Mouse (Mus musculus): ENCODE results near the gene Hbb-y.
"Not testable (repeated sequence)": the region's sequence is repeated elsewhere in the genome, so short reads cannot be mapped to it uniquely, and the experiment has no call there.

Hbb-y gene

DNA sequence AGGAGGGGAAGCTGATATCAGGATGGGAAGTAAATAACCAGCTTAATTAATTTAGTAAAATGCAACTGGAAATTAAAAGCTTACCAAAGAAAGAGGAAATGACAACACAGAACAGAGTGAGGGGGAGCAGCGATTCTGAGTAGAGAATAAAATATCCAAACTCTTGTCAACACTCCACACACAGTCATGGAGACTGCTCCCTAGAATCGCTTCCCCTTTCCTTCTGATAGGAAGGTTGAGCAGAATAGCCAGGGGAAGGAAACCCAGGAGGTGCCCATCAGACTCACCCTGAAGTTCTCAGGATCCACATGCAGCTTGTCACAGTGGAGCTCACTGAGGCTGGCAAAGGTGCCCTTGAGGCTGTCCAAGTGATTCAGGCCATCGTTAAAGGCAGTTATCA lies 39.9 kb downstream of the Hbb-y start:
- DNase-seq (ENCODE audit: low spot score), result not testable (repeated sequence)

DNA sequence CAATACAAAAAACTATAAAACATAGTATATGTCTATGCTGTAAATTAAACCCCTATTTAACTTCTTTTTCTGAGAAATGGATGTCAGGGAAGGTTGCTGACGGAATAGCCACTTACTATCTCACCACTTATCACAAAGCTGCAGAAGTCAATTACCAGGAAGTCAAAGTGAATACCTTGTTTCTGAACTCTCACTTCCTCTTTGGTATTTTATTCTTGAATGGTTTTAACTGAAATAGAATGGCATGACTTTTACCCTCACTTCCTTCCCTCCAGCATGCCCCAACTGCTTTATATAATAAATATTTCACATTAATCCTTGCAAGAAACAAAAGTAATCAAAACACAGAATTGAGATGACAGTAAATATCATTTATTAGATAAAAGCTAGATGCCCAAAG lies 40.8 kb downstream of the Hbb-y start:
- no peak for DNase-seq (ENCODE audit: low spot score)

DNA sequence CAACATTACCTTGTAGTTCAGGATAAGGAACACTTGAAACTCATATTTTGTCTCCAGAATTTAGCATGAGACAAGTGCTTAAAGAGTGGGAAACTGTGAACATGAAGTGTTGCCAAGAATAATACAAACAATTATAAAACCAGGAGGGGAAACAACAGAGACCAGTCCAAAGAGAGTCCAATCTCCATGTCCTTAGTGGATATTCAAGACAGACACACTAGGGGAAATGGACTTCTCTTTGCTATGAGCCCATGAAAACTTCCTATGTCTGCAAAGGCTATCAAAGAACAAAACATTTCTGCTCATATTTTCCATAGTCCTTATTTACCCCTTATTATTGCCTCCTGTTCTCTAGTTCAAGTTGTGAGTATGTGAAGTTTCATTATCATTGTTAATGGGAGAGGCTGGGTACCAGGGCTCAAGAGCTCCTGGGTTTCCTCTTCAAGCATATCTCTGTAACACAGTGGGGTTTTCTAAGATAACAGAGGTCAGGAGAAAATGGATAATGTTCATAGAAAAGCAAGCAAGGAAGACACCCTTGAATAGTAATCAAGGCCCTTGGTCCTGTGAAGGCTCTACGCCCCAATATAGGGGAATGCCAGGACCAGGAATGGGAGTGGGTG lies 41.7 kb downstream of the Hbb-y start:
- DNase-seq (ENCODE audit: low spot score), result no peak

DNA sequence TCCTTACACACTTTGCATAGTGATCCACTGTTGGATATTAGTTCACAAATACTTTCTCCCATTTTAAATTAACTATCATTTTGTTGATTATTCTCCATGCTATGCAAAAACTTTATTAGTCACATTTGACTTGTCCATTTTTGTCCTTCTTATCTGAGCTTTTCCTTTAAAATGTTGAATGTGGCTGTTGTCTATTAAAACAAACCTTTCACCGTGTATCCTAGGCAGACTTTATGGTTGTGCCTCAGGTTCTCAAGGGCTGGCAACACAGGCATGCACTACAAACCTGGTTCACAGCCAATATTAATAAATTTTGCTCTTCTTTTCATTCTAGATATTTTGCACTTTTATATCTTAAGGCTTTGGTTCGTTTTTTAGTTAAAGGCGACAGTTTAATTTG lies 42.3 kb downstream of the Hbb-y start:
- no peak for DNase-seq (ENCODE audit: low spot score)

DNA sequence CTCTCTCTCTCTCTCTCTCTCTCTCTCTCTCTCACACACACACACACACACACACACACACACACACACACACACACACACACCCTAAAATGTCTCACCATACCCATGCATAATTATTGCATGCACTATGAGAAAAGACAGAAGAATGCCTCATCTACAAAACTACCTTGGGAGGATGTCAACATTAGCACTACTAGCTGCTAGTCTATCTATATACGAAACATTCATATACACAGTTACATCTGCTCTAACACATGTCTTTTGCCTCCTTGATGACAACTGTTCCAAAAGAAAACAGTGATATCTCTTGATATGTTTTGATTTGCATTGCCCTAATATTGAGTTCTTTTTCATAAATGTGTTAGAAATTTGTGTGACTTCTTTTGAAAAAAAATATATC lies 42.7 kb downstream of the Hbb-y start:
- DNase-seq (ENCODE audit: low spot score), result no peak

DNA sequence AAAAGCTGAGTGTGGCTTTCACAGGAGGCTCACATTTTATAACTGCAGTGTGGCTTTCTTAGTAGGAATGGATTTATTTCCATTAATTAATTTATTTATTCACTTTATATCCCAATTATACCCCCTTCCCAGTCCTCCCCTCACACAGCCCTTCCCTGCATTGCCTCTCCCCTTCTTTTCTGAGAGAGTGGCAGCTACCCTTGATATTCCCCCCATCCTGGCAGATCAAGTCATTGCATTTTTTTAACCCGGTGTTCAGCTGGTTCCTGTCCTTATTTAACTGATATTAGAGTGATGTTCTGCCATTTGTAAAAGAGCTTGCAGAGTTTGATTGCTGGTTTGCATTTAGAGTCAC lies 43.2 kb downstream of the Hbb-y start:
- no peak for DNase-seq (ENCODE audit: low spot score)

DNA sequence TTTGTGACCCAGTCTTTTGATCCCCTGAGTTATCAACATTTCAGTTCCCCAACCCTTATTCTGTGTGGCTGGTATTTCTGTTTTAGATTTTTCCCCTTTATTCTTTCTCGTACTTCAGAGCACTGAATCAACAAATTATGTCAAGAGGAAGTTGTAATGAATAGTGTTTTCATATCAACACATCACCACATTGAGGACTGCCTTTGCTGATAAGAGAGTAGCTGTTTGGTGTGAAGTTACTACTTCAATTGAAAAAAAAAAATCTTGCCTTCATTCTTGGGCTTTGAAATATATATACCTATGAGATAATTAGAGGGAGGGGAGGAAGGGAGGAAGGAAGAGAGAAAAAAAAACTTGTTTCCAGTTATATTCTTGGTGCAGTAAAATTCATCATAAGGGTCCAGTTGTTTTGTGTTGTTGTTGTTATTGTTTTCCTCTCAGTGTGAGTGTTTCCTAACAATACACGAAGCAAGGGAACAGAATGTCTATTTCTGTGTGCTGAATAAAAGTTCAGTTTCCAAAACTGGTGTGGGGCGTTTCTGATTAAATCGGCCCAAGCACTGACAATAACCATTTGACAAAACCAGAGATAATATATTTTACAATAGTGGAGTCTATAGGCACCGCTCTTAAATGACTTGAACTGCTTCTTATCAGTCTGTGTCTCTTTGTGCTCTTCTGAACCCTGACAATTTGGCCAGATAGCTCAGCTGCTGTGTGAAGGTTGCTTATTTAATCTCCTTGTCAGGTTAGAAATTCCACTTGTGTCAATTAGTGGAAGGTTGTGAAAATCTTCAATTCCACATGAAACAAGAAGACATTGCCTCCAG lies 43.8 kb downstream of the Hbb-y start:
- no peak for DNase-seq (ENCODE audit: low spot score)

DNA sequence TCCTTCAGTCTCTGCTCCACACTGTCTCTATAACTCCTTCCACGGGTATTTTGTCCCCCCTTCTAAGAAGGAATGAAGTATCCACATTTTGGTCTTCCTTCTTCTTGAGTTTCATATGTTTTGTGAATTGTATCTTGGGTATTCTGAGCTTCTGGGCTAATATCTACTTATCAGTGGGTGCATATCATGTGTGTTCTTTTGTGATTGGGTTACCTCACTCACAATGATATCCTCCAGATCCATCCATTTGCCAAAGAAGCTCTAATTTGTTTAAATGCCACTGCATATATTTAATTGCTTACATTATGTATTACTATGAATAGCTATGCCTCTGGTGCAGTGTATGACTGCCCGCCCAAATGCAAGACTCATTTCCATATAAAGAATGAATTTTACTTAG lies 44.9 kb downstream of the Hbb-y start:
- DNase-seq (ENCODE audit: low spot score), result not testable (repeated sequence)

DNA sequence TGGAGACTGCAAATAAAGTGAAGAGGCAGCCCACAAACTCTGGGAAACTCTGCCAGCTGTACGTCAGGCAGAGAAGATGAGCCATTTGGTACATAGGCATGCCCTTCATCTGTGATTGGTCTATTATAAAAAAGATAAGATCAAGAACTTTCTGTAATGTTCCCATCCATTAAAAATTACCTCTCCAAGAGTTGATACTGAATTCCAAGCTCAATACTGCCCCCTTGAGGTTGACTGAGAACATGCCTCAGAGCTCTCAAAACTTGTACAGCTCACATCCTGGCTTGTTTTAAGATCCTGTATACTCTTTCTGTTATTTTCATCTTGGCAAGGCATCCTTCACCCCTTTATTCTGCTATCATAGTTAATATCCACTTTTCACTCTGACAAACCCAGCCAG lies 46.2 kb downstream of the Hbb-y start:
- no peak for DNase-seq (ENCODE audit: low spot score)

Data from urinary bladder, postnatal 10 days (tissue).